Mouse (Mus musculus) G1E (cell line): ENCODE results near the gene Meis2.

Experiments used
- CTCF ChIP-seq: IDR thresholded peaks from 2 replicates; pipeline ENCODE4 v1.5.1; 2012; ENCODE audit warnings: low read depth, low read length, inconsistent platforms, mixed read lengths
- GATA1 ChIP-seq: IDR thresholded peaks from 2 replicates; pipeline ENCODE4 v1.6.1; 2012; ENCODE audit warnings: borderline replicate concordance, low read length, inconsistent platforms, mixed read lengths
- POLR2AphosphoS5 ChIP-seq: IDR thresholded peaks from 2 replicates; pipeline ENCODE4 v1.6.1; 2012; ENCODE audit warnings: low read depth, low read length, inconsistent platforms; ENCODE audit not compliant: insufficient replicate concordance
- TAL1 ChIP-seq: conservative IDR thresholded peaks from 2 replicates; pipeline ENCODE4 v1.6.1; 2012; ENCODE audit warnings: low read depth, low read length, inconsistent platforms, mixed read lengths

DNA sequence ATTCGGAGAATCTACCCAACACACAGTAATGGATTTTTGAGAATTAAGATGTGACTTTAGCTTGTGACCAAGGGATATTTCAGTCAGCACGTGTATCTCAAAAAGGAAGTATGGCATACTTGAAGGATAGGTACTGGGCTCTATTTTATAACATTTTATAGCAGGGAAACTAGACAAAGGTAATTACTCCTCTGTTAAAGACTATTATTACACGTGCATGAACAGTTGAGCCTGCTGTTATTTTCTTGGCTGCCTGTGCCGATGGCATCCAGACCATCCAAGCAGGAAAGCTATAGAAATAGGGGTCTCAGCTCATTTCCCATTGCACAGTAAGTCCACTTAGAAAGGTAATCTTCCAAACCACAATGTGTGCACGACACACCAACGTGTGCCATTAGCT is 251.9 kb downstream of the Meis2 start:
- no peak for TF ChIP-seq CTCF
- TF ChIP-seq GATA1: no peak
- no peak for TF ChIP-seq POLR2AphosphoS5
- no peak for TF ChIP-seq TAL1
